ENCODE assay signal across 10 mouse cellular contexts in the genomic region with DNA sequence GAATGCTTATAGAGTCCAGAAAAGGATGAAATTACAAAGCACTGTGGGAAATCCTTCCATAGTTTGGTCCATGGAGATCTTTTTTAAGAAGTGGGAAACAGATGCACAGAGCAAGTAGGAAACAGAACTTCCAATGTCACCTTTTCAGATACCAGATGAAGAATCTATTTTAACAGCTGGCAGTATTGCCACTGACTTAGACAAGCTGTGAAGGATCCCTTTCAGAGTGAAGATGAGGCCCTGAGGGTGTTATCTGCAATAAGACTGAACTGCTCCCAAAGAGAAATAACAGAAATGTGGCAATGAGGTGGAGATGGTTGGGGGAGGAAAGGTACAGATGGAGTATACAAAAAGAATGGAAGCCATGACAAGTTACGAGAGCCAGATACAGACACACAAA.
"Had no signal": no experiment of that assay in that cellular context is flagged by ENCODE, and none has a peak within 500 bp of the region (broad histone marks: within the 10 kb centered on the region; RNA-seq: fewer than 3 reads in every experiment).

No protein-coding gene starts in this region.

- DNase-seq: kidney, adult 18-20 months; kidney, adult 9 months; kidney, postnatal 14 days; kidney, postnatal 4 days; layer of hippocampus, postnatal 36 days; left cerebral cortex, postnatal 4 days; liver, postnatal 0 days; lung, embryonic 14.5 days; thymus, adult 2 months; thymus, postnatal 14 days had no signal
